Mouse (Mus musculus): Measurements from ENCODE around the gene Asah2.
A peak's percentile ranks its signal among the peaks of the same experiment; 100 is the strongest.
"Not testable (repeated sequence)": the region's sequence is repeated elsewhere in the genome, so short reads cannot be mapped to it uniquely, and the experiment has no call there.

Asah2 gene

GRCm38 (mm10) chr19:32102294-32102975 is 5.6 kb downstream of the Asah2 start:
- no peak for DNase-seq

DNA sequence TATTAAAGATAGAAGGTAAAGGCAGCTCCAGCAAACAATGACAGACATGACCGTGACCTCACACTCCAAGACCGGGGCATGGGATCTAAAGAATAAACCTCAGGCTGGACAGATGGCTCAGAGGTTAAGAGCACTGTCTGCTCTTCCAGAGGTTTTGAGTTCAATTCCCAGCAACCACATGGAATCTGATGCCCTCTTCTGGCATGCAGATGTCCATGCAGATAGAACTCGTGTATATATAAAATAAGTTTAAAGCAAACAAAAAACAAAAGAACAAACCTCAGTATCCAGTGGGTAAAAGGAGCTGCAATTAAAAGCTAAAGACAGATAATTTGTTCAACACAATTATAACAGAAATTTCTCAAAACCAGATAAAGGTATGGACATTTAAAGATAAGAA is 9.4 kb downstream of the Asah2 start:
- no peak for DNase-seq

DNA sequence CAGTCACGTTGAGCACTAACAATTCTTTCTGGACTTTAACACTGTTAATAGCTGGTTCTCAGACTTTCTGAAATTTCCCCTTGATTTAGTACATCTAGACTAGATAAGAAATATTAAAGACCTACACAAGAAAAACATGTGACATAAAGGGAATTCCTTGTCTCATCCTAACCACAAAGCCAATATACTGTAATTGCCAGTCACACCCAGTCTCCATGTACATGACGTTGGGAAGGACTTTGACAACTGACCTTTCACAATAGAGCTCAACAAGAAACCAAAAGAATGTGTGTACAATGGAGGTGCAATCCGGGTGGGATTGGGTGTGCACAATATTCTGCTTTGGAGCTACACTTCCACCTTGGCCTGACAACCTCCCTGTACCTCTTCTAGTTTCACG is 15.7 kb downstream of the Asah2 start:
- DNase-seq: no peak

DNA sequence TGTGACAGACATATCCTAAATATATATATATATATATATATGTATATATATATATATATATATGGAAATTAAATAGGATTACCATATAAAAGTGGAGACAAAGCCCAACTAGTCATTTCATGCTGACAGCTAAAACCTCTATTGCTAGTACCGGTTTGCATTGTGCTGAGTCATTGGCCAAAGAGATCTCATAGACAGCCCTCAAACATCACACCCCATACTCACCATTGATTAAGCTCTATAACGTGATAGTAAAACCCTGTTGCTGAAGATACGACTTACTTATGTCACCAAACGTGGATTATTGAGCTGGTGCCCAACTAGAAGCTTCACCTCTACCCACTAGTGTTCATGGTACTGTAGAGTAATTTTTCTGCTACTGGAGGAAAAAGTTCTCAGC is 17.2 kb downstream of the Asah2 start:
- no peak for DNase-seq

DNA sequence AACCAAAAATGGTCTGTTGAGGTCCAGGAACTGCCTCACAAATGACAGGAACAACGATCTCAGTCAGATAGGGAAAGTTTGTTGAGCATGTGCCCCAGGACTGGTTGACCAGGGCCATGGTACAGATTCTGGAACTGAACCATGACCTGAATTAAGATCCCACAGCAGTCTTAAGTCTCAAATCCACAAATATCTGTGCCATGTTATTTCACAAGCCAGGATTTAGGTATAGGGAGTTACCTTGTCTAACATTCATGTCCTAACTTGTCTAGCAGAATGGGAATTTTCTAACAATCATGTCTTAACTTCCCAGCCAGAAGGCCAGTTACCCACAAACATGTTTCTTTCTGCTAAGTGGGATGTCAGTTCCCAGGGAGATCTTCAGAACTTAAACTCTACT is 19.4 kb downstream of the Asah2 start:
- no peak for DNase-seq

GRCm38 (mm10) chr19:32087736-32088470 is 20.1 kb downstream of the Asah2 start:
- DNase-seq: no peak

- DNase-seq: not testable (repeated sequence)
Measured at GRCm38 (mm10) chr19:32084813-32085212, 23.2 kb downstream of the Asah2 start.

- DNase-seq: no peak
Measured at GRCm38 (mm10) chr19:32070340-32070739, 37.7 kb downstream of the Asah2 start.

DNA sequence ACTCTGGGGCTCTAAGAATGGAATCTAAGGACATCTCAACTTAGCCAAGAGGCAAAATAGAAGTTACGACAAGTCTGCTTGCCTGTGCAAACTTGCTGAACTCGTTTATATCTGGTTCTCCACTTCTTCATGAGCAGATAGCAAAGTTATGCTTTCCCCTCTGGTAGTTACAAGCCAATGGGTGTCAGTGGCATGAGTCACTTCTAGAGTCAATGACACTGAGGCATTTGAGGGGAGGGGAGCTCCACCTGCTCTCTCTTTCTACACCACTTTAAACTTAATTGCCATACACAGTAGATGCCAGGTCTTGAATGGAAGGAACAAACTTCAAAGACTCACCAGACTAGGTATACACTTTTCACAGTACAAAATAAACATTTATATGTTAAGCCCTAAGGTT is 38.4 kb downstream of the Asah2 start:
- DNase-seq: peak in 1 of 2 experiments; percentile 25

- DNase-seq: no peak
Measured at GRCm38 (mm10) chr19:32067669-32068068, 40.3 kb downstream of the Asah2 start.

GRCm38 (mm10) chr19:32061294-32061693 is 46.7 kb downstream of the Asah2 start:
- no peak for DNase-seq

DNA sequence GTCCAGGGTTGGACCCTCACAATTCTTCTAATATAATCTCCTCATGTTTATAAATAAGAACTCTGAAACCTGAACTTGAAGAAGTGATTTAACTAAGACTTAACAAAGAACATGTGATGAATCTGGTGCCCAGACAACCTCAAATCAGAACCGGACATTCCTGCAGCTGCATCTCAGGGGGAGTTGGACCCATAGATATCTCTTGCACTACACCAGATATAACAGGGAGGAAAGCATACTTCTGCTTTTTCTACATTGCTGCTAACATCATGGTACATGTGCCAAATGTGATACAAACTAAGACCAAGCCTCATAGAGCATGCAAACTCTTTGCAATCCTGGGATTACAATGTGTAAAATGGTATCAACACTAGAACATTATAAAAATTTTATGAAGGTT is 51.8 kb downstream of the Asah2 start:
- no peak for DNase-seq

GRCm38 (mm10) chr19:32055725-32056124 is 52.3 kb downstream of the Asah2 start:
- no peak for DNase-seq

DNA sequence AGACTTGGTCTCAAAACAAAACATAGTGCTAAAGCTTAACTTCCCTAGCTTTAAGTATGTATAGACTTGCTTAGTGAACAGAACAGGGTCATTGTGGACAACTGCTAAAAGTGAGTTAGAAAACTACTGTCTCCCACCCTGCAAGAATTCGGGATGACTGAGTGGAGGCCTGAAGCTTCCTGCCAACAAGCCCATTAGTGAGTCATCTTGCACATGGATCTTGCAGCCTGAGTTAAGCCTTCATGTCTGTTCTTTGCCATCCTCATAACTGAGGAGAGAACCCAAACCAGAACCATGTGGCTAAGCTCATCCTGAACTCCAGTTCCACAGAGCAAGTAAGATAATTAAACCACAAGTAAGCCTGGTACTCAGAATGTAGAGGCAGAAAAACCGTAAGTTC is 56.8 kb downstream of the Asah2 start:
- DNase-seq: no peak

GRCm38 (mm10) chr19:32032881-32033280 is 75.1 kb downstream of the Asah2 start:
- DNase-seq: no peak

GRCm38 (mm10) chr19:32030430-32030829 is 77.6 kb downstream of the Asah2 start:
- DNase-seq: peak in 1 of 2 experiments; percentile 38

DNA sequence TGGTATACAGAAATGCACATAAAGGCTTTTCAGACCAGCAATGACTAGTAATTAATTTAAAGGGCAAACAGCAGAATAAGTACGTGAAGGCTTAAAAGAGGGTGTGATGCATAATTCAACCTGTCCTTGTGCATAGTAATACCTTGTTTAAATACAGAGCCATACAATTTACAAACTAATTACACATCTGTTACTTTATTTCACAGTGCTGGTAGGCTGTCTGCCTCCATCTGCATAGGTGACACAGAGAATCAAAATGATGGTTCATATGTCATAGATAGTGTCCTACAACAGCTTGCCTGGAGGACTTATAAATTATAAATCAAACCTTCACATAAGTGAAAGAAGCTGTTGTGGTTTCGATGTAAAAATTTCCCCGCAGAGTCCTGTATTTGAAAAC is 82.6 kb downstream of the Asah2 start:
- no peak for DNase-seq

- DNase-seq: no peak
Measured at GRCm38 (mm10) chr19:32019722-32020121, 88.3 kb downstream of the Asah2 start.

- no peak for DNase-seq
Measured at GRCm38 (mm10) chr19:32018585-32018984, 89.4 kb downstream of the Asah2 start.

GRCm38 (mm10) chr19:32018053-32018452 is 90.0 kb downstream of the Asah2 start:
- DNase-seq: no peak

GRCm38 (mm10) chr19:32002623-32003022 is 105.4 kb downstream of the Asah2 start:
- no peak for DNase-seq

DNA sequence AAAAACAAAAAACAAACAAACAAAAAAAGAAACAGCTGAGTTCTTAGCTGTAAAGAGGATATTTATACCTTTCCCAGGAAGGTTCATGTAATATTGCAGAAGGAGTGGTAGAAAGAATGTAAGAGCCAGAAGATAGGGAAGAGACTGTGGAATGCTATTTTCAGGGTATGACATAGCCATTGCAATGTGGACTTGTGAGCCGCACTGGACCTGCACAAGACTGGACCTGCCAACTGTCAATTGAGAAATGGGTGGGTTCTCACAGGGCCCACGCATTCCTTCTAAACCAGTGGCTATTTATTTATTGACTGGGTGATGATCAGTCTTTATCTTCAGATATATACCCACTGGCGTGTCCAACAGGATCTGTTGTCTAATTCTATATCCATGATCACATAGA is 111.1 kb downstream of the Asah2 start:
- DNase-seq: no peak

GRCm38 (mm10) chr19:31991057-31991456 is 117.0 kb downstream of the Asah2 start:
- no peak for DNase-seq

DNA sequence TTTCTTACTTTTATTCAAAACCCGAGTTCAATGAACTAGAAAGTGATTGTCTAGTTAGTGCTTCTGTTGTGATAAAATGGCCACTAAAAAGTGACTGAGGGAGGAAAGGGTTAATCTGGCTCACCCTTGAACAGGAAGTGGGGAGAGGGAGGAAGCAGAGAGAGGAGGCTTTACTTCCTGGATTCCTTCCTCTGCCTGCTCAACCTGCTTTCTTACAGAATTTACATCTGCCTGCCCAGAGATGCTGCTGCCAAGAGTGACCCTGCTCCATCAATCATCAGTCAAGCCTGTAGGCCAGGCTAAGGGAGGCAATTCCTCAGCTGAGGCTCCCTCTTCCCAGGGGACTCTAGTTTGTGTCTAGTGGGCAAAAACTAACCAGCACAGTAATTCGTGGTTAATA is 132.1 kb downstream of the Asah2 start:
- peak in 1 of 2 experiments; percentile 22 for DNase-seq

DNA sequence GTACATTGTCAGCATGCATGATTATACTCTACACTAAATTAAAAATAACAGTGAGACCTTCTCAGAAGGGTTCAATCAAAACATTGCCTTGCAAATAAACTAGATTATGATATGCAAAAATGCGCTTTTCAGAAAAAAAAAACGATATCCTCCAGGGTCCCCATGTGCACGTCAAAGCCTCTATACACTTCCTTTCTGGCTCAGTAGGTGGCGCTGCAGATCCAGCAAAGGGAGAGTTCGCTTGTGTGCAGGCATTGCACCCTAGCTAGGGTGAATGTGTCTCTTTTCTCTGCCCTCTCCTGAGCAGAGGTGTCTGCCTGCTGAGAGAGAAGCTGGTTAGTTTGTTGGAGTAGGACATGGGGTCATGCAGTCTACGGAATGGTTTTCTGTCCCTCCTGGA is 136.0 kb downstream of the Asah2 start:
- DNase-seq: peak; percentile 71 to 87

Measured in lung, postnatal 4 days (tissue).